Mouse (Mus musculus): ENCODE measurements around the gene Copz2.

DNA sequence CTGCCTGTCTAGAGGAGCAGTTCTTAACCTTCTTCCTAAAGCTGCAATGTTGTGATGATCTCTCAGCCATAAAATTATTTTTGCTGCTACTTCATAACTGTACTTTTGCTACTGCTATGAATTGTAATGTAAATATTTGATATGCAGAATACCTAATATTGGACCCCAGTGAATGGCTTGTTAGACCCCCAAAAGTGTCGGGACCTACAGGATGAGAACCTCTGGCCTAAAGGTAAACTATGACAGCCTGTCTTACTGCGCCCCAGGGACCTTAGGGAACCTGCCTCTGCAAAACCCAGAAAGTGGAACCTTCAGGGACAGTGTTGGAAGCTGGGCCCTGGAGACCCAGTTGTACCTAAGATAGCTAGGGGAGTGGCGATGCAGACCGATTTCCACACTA lies 25.6 kb downstream of the Copz2 start:
- TF ChIP-seq CTCF (IDR thresholded peaks at IDR 0.05; ENCODE audit: low read depth, low read length) (no peak), GATA1 (IDR thresholded peaks at IDR 0.05; ENCODE audit: borderline replicate concordance, low read length) (no peak), POLR2AphosphoS5 (IDR thresholded peaks at IDR 0.05; ENCODE audit: insufficient replicate concordance, low read depth, low read length) (no peak)
